Mouse (Mus musculus) testis, adult 2 months (tissue): ENCODE results near the gene Tle4. TPM values are rescaled to one million over a fixed set of nuclear protein-coding genes. Genes with fewer than 3 reads are reported as not detected.
"Not testable (repeated sequence)": the region's sequence is repeated elsewhere in the genome, so short reads cannot be mapped to it uniquely, and the experiment has no call there.

Experiments
- H3K27ac ChIP-seq: fragments of 200-500 bp; 2 replicates; pipeline ENCODE4 v1.5.1; 2012; ENCODE audit warnings: low read depth, low read length; ENCODE audit not compliant: control insufficient read depth, insufficient read depth
- H3K27me3 ChIP-seq: fragments of 200-500 bp; 2 replicates; pipeline ENCODE4 v1.6.1; 2012; ENCODE audit warnings: mild to moderate bottlenecking, low read length, moderate library complexity; ENCODE audit not compliant: control insufficient read depth, insufficient read depth
- H3K36me3 ChIP-seq: fragments of 200-500 bp; 2 replicates; pipeline ENCODE4 v1.6.1; 2012; ENCODE audit warnings: mild to moderate bottlenecking, low read length; ENCODE audit not compliant: control insufficient read depth, insufficient read depth
- H3K4me1 ChIP-seq: fragments of 200-500 bp; 2 replicates; pipeline ENCODE4 v1.6.1; 2012; ENCODE audit warnings: low read length; ENCODE audit not compliant: control insufficient read depth, insufficient read depth
- H3K4me3 ChIP-seq: fragments of 200-500 bp; 2 replicates; pipeline ENCODE4 v1.5.1; 2012; ENCODE audit warnings: low read depth, mild to moderate bottlenecking, low read length, moderate library complexity, mixed read lengths; ENCODE audit not compliant: control insufficient read depth
- CTCF ChIP-seq: fragments of 200-500 bp; IDR thresholded peaks from 2 replicates; pipeline ENCODE4 v1.5.1; 2012; ENCODE audit warnings: low read depth, mild to moderate bottlenecking, inconsistent platforms, low read length, moderate library complexity; ENCODE audit not compliant: control insufficient read depth, insufficient read depth, insufficient replicate concordance
- POLR2A ChIP-seq: fragments of 200-500 bp; IDR thresholded peaks from 2 replicates; pipeline ENCODE4 v1.6.1; 2012; ENCODE audit warnings: low read depth, mild to moderate bottlenecking, inconsistent platforms, low read length, moderate library complexity; ENCODE audit not compliant: control insufficient read depth
- polyA plus RNA-seq: library from polyadenylated mRNA; depleted of rRNA; stranded (reverse); fragments of >200 nt; gene quantifications from 2 replicates; pipeline ENCODE4 v1.2.3, GENCODE M21; 2012; rRNA removed

Tle4 gene
- 3.3 and 4.3 TPM in 2 replicates for polyA plus RNA-seq

- H3K4me1 ChIP-seq = peaks cover 12% of the 10 kb centered on the region
Observed at GRCm38 (mm10) chr19:14597917-14598689, at the start of gene Tle4. Tle4 (minus strand) TSS chr19:14598051.

GRCm38 (mm10) chr19:14645666-14646065, 47.8 kb upstream of the Tle4 start:
- Histone ChIP-seq H3K27ac (no peak overlapping the region), H3K4me3 (no peak overlapping the region), H3K4me1 (no peaks in the 10 kb centered on the region), H3K36me3 (no peaks in the 10 kb centered on the region), H3K27me3 (no peaks in the 10 kb centered on the region)
- no peak for TF ChIP-seq POLR2A
- TF ChIP-seq CTCF = no peak

More at GRCm38 (mm10) chr19:14597917-14598689, at the start of gene Tle4:
- H3K27me3 ChIP-seq = no peaks in the 10 kb centered on the region
- peak within 1 kb of the TSS; percentile 94 for H3K27ac ChIP-seq
- peak within 1 kb of the TSS; percentile 97 for H3K4me3 ChIP-seq
- no peaks in the 10 kb centered on the region for H3K36me3 ChIP-seq
- TF ChIP-seq POLR2A (peak; percentile 82), CTCF (no peak)

- H3K27me3 ChIP-seq = no peaks in the 10 kb centered on the region
- no peaks in the 10 kb centered on the region for H3K4me1 ChIP-seq
- no peaks in the 10 kb centered on the region for H3K36me3 ChIP-seq
Observed at GRCm38 (mm10) chr19:14644756-14645155, 46.9 kb upstream of the Tle4 start.

GRCm38 (mm10) chr19:14643091-14643490, 45.2 kb upstream of the Tle4 start:
- H3K4me1 ChIP-seq, H3K4me3 ChIP-seq, H3K27me3 ChIP-seq, H3K27ac ChIP-seq, H3K36me3 ChIP-seq: not testable (repeated sequence)

More at GRCm38 (mm10) chr19:14644756-14645155, 46.9 kb upstream of the Tle4 start:
- Histone ChIP-seq H3K4me3 (no peak overlapping the region), H3K27ac (no peak overlapping the region)
- TF ChIP-seq CTCF = no peak
- no peak for TF ChIP-seq POLR2A

GRCm38 (mm10) chr19:14642663-14643062, 44.8 kb upstream of the Tle4 start:
- Histone ChIP-seq H3K27ac (no peak overlapping the region), H3K27me3 (no peaks in the 10 kb centered on the region), H3K36me3 (no peaks in the 10 kb centered on the region), H3K4me1 (no peaks in the 10 kb centered on the region), H3K4me3 (no peak overlapping the region)
- no peak for TF ChIP-seq POLR2A
- no peak for TF ChIP-seq CTCF

- TF ChIP-seq CTCF (no peak), POLR2A (no peak)
- Histone ChIP-seq H3K27ac (no peak overlapping the region), H3K36me3 (no peaks in the 10 kb centered on the region), H3K4me3 (no peak overlapping the region), H3K27me3 (no peaks in the 10 kb centered on the region), H3K4me1 (peaks cover 5% of the 10 kb centered on the region)
Observed at GRCm38 (mm10) chr19:14635213-14635928, 37.5 kb upstream of the Tle4 start.

GRCm38 (mm10) chr19:14623355-14623754, 25.5 kb upstream of the Tle4 start:
- no peak overlapping the region for H3K27ac ChIP-seq

More at GRCm38 (mm10) chr19:14623355-14623754, 25.5 kb upstream of the Tle4 start:
- Histone ChIP-seq H3K36me3 (no peaks in the 10 kb centered on the region), H3K4me3 (no peak overlapping the region), H3K4me1 (no peaks in the 10 kb centered on the region), H3K27me3 (no peaks in the 10 kb centered on the region)
- TF ChIP-seq CTCF (no peak), POLR2A (no peak)
